Mouse (Mus musculus): ENCODE results near the gene Cenpm. TPM values are rescaled to one million over a fixed set of nuclear protein-coding genes. Genes with fewer than 3 reads are reported as not detected.

Cenpm gene
- total and polyA plus RNA-seq, 2 experiments from 2014 or later, result 16.7 to 22.5 TPM

GRCm38 (mm10) chr15:82224602-82225215 lies 19.8 kb downstream of the Cenpm start:
- no peaks in the 10 kb centered on the region for H3K36me3 ChIP-seq (replicated peaks; ENCODE audit: control insufficient read depth, insufficient read depth, low read length)
- TF ChIP-seq EP300 (IDR thresholded peaks at IDR 0.05; ENCODE audit: low read depth) (no peak), CTCF (IDR thresholded peaks at IDR 0.05; ENCODE audit: low read depth) (no peak)
- no peak for ATAC-seq (ENCODE audit: insufficient read depth, low read depth)
- H3K4me1 ChIP-seq (ENCODE audit: control insufficient read depth, insufficient read depth), result no peaks in the 10 kb centered on the region
- no peak for DNase-seq (ENCODE audit: low spot score)
- H3K9me3 ChIP-seq (replicated peaks; ENCODE audit: control insufficient read depth, low read length), result no peaks in the 10 kb centered on the region
- WGBS, result 40% methylated on average over 7 of the region's 7 CpGs
- H3K27ac ChIP-seq (ENCODE audit: low read depth), result no peak overlapping the region
- H3K4me2 ChIP-seq (ENCODE audit: low read depth, low read length), result peak overlapping the region; percentile 64
- peaks cover 49% of the 10 kb centered on the region for H3K27me3 ChIP-seq (ENCODE audit: control insufficient read depth, insufficient read depth, low read length)
- H3K4me3 ChIP-seq (ENCODE audit: low read depth, low read length), result peak overlapping the region; percentile 42; the same call in 1 of the 2 replicates
- no peak overlapping the region for H3K9ac ChIP-seq (replicated peaks; ENCODE audit: low read depth, low read length)

GRCm38 (mm10) chr15:82223657-82224601 lies 20.6 kb downstream of the Cenpm start, which contains the start of gene Tnfrsf13c:
Gene Tnfrsf13c (minus strand): TSS chr15:82224369.
- Histone ChIP-seq H3K9me3 (replicated peaks; ENCODE audit: control insufficient read depth, low read length) (no peaks in the 10 kb centered on the region), H3K9ac (replicated peaks; ENCODE audit: low read depth, low read length) (no peak within 1 kb of the TSS; the same call in 1 of the 2 replicates), H3K27ac (ENCODE audit: low read depth) (no peak within 1 kb of the TSS), H3K4me2 (ENCODE audit: low read depth, low read length) (peak within 1 kb of the TSS; percentile 64), H3K4me3 (ENCODE audit: low read depth, low read length) (peak within 1 kb of the TSS; percentile 42), H3K27me3 (ENCODE audit: control insufficient read depth, insufficient read depth, low read length) (peaks cover 51% of the 10 kb centered on the region), H3K4me1 (ENCODE audit: control insufficient read depth, insufficient read depth) (no peaks in the 10 kb centered on the region), H3K36me3 (replicated peaks; ENCODE audit: control insufficient read depth, insufficient read depth, low read length) (no peaks in the 10 kb centered on the region)
- no peak for TF ChIP-seq EP300 (IDR thresholded peaks at IDR 0.05; ENCODE audit: low read depth)
- no peak for TF ChIP-seq CTCF (IDR thresholded peaks at IDR 0.05; ENCODE audit: low read depth)
- 0 out of 2 replicates have a peak, but pooled peaks have one; percentile 42 for ATAC-seq (ENCODE audit: insufficient read depth, low read depth)
- 1% methylated on average over 44 of the region's 44 CpGs for WGBS
- no peak for DNase-seq (ENCODE audit: low spot score)

GRCm38 (mm10) chr15:82223251-82223650 lies 21.3 kb downstream of the Cenpm start:
- Histone ChIP-seq H3K27ac (ENCODE audit: low read depth) (no peak overlapping the region), H3K27me3 (ENCODE audit: control insufficient read depth, insufficient read depth, low read length) (peaks cover 58% of the 10 kb centered on the region), H3K36me3 (replicated peaks; ENCODE audit: control insufficient read depth, insufficient read depth, low read length) (no peaks in the 10 kb centered on the region), H3K4me3 (ENCODE audit: low read depth, low read length) (no peak overlapping the region), H3K4me2 (ENCODE audit: low read depth, low read length) (no peak overlapping the region), H3K9ac (replicated peaks; ENCODE audit: low read depth, low read length) (no peak overlapping the region), H3K4me1 (ENCODE audit: control insufficient read depth, insufficient read depth) (no peaks in the 10 kb centered on the region), H3K9me3 (replicated peaks; ENCODE audit: control insufficient read depth, low read length) (no peaks in the 10 kb centered on the region)
- TF ChIP-seq EP300 (IDR thresholded peaks at IDR 0.05; ENCODE audit: low read depth), result no peak
- TF ChIP-seq CTCF (IDR thresholded peaks at IDR 0.05; ENCODE audit: low read depth), result no peak
- DNase-seq (ENCODE audit: low spot score), result no peak
- WGBS, result 20% methylated on average over 6 of the region's 7 CpGs
- ATAC-seq (ENCODE audit: insufficient read depth, low read depth), result 0 out of 2 replicates have a peak, but pooled peaks have one; percentile 33

- Histone ChIP-seq H3K4me3 (ENCODE audit: low read depth, low read length) (no peak overlapping the region), H3K27ac (ENCODE audit: low read depth) (no peak overlapping the region), H3K27me3 (ENCODE audit: control insufficient read depth, insufficient read depth, low read length) (peaks cover 75% of the 10 kb centered on the region), H3K4me2 (ENCODE audit: low read depth, low read length) (no peak overlapping the region), H3K36me3 (replicated peaks; ENCODE audit: control insufficient read depth, insufficient read depth, low read length) (no peaks in the 10 kb centered on the region), H3K9ac (replicated peaks; ENCODE audit: low read depth, low read length) (no peak overlapping the region), H3K4me1 (ENCODE audit: control insufficient read depth, insufficient read depth) (peaks cover 2% of the 10 kb centered on the region), H3K9me3 (replicated peaks; ENCODE audit: control insufficient read depth, low read length) (no peaks in the 10 kb centered on the region)
- no peak for TF ChIP-seq CTCF (IDR thresholded peaks at IDR 0.05; ENCODE audit: low read depth)
- TF ChIP-seq EP300 (IDR thresholded peaks at IDR 0.05; ENCODE audit: low read depth), result no peak
- no peak for DNase-seq (ENCODE audit: low spot score)
- no peak for ATAC-seq (ENCODE audit: insufficient read depth, low read depth)
- WGBS, result 71% methylated on average over 14 of the region's 14 CpGs
Observed at GRCm38 (mm10) chr15:82221104-82221860, 23.3 kb downstream of the Cenpm start.

- Histone ChIP-seq H3K27me3 (ENCODE audit: control insufficient read depth, insufficient read depth, low read length) (peaks cover 76% of the 10 kb centered on the region), H3K36me3 (replicated peaks; ENCODE audit: control insufficient read depth, insufficient read depth, low read length) (no peaks in the 10 kb centered on the region), H3K4me2 (ENCODE audit: low read depth, low read length) (no peak overlapping the region), H3K27ac (ENCODE audit: low read depth) (no peak overlapping the region), H3K4me1 (ENCODE audit: control insufficient read depth, insufficient read depth) (peaks cover 7% of the 10 kb centered on the region), H3K4me3 (ENCODE audit: low read depth, low read length) (no peak overlapping the region), H3K9ac (replicated peaks; ENCODE audit: low read depth, low read length) (no peak overlapping the region), H3K9me3 (replicated peaks; ENCODE audit: control insufficient read depth, low read length) (no peaks in the 10 kb centered on the region)
- 75% methylated on average over 12 of the region's 12 CpGs for WGBS
- no peak for ATAC-seq (ENCODE audit: insufficient read depth, low read depth)
- TF ChIP-seq CTCF (IDR thresholded peaks at IDR 0.05; ENCODE audit: low read depth), result no peak
- TF ChIP-seq EP300 (IDR thresholded peaks at IDR 0.05; ENCODE audit: low read depth), result no peak
- no peak for DNase-seq (ENCODE audit: low spot score)
Observed at GRCm38 (mm10) chr15:82220003-82220675, 24.4 kb downstream of the Cenpm start.

Data from heart, postnatal 0 days (tissue).